Mouse (Mus musculus): ENCODE results near the gene Kctd14. TPM values are rescaled to one million over a fixed set of nuclear protein-coding genes. Genes with fewer than 3 reads are reported as not detected.
A peak's percentile ranks its signal among the peaks of the same experiment; 100 is the strongest.
"Not testable (repeated sequence)": the region's sequence is repeated elsewhere in the genome, so short reads cannot be mapped to it uniquely, and the experiment has no call there.

Gene Kctd14
- total RNA-seq (2015; ENCODE audit: low replicate concordance), result 39.8 and 45.4 TPM in 2 replicates
- total RNA-seq (2017; ENCODE audit: low replicate concordance), result 23.1 and 46.1 TPM in 2 replicates

DNA sequence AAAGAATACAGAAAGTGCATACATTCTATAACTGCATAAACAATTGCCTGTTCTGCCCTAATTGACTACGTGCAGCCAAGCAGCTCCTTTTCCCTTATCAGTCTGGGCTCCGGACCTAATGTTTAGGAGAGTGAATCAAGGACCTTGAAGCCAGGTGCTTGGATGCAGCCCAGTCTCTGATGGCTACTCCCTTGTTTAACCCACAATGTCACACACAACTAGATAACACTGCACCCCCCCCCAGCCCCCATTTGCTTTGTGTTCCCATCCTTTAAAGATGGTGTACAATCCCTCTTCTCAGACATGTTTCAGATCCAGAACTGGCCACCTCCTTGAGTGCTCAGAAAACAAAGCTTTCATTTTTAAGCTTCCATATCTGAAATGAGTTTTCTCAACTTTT lies at the start of gene Kctd14:
Kctd14 (plus strand) TSS at position 301 of the 400 bp plus-strand sequence.
- ATAC-seq (replicated peaks; ENCODE audit: low FRiP score, poor library complexity, severe bottlenecking), result not testable (repeated sequence)

DNA sequence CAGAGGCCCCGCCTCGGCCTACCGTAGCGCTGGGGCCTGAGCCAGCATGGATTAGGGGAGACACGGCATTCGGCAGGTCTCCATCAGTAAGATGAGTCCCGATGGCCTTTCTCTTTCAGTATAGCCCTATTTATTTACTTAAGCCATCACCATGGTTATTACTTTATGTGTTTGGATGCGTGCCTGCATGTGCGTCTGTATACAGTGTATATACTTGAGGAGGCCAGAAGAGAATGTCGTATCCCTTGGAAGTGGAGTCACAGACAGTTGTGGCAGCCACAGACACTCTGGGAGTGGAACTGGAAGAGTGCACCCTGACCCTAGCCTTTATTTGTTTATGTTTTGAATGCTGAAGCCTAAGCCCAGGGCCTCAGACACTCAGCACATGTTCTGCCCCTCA lies 44.0 kb upstream of the Kctd14 start:
- no peak for ATAC-seq (replicated peaks; ENCODE audit: low FRiP score, poor library complexity, severe bottlenecking)

DNA sequence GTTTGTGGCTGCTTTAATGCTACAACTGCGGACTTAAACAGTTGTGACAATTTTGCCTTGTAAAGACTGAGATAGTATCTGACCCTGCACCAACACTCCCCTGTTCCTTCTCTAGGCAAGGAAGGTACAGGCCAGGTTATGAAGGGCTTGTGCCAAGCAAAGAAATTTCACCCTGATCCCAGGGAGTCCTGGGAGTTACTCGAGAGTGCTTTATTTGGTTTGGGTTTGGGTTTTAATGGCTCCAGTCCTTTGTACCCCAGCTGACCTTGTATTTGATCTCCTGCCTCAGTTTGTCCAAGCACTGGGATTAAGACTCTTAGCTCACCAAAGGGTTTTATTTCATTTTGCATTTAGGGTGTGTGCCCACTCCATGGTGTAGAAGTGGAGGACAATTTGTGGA lies 40.0 kb upstream of the Kctd14 start:
- ATAC-seq (replicated peaks; ENCODE audit: low FRiP score, poor library complexity, severe bottlenecking), result no peak

DNA sequence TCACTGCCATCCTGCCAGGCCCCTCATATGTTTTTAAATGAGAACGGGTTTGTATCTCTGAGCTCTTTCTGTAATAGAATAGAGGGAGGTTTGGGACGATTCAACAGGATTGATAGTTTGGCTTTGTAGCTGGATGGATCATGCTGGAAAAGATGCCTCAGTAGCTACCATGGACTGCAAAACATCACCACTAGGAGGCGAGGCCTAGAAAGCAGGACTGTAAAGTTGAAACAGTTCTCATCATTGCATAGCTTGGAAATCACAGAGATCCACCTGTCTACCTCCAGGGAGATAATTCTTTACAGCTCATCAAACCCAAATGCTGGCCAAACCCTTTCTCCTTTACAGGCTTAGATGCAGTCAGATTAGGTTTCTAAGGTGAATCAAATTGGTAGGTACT lies 39.5 kb upstream of the Kctd14 start:
- no peak for ATAC-seq (replicated peaks; ENCODE audit: low FRiP score, poor library complexity, severe bottlenecking)

DNA sequence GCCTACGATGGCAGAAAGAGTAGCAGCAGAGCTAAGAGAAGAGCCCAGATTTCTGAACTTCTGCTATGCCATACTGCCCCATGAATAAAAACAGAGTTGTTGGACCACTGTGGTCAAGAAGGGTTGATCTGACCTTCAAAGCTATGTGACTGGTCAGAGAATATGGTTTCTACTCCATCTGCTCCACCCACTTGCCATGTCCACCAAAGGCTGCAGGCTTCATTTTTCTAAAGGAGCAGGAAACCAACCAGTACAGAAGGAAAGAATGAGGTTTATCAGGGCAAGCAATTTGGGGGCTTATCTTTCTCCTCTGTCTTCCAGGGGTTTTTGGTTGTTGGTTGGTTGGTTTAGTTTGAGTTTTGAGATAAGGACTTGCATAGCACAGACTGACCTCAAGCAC lies 37.1 kb upstream of the Kctd14 start:
- ATAC-seq (replicated peaks; ENCODE audit: low FRiP score, poor library complexity, severe bottlenecking), result no peak

DNA sequence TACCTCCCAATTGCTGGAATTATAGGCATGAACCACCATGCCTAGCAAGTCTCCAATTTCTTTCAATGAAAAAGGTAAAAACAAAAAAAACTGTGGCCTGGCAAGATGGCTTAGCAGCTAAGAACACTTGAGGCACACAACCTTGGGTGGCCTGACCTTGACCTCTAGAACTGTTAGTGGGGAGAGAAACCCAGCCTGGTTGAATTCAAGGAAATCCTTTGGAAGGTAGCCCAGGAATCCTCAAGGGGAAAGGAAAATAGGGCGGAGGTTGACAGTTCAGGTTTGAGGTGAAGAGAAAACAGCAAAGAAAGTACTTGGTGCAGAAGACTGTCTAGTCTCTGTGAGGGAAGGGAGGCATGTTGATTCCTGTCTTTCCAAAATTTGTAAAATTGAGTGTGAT lies 36.7 kb upstream of the Kctd14 start:
- ATAC-seq (replicated peaks; ENCODE audit: low FRiP score, poor library complexity, severe bottlenecking), result no peak

DNA sequence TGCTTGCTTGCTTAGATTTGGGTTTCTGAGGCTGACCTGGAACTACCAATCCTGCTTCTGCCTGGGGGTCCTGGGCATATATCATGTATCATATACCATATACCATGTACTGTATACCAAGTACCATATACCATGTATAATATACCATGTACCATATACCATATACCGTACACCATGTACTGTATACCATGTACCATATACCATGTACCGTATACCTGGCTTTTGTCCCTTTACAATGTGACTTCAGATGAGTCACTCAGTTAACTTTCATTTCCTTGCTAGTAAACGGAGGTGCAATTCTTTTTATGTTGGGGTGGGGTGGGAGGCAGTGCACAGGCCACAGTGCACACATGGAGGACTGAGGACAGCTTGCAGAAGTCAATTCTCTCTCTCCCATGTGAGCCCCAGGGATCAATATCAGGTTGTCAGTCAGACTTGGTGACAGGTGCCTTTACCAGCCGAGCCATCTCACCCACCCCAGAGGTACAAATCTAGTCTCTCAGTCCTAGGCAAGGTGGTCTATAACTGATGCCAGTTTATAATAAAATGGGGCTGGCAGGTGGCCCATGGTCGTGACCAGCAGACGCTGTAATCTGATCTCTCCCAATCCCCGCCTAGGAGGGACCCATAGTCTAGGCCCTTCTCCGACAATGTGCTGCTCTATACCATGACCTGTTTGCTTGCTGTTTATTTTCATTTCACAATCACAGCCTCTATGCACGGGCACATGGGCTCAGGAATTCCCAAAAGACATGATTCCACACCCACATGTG lies 36.0 kb upstream of the Kctd14 start:
- ATAC-seq (replicated peaks; ENCODE audit: low FRiP score, poor library complexity, severe bottlenecking), result no peak

DNA sequence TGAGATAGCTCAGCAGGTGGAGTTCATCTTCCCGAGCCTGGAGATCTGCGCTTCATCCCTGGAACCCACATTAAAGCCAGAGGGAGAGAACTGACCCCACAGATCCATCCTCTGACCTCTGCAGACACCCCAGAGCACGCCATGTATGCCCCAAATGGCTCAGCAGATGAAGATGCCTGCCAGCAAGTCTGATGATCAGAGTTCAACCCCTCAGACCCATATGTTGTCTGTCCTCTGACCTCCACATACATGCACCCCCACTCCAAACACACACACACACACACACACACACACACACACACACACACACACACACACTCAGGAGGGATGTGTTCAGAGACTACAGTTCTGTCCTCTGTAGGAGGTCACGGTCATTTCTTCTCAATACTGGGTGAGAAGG lies 34.6 kb upstream of the Kctd14 start:
- ATAC-seq (replicated peaks; ENCODE audit: low FRiP score, poor library complexity, severe bottlenecking), result no peak

DNA sequence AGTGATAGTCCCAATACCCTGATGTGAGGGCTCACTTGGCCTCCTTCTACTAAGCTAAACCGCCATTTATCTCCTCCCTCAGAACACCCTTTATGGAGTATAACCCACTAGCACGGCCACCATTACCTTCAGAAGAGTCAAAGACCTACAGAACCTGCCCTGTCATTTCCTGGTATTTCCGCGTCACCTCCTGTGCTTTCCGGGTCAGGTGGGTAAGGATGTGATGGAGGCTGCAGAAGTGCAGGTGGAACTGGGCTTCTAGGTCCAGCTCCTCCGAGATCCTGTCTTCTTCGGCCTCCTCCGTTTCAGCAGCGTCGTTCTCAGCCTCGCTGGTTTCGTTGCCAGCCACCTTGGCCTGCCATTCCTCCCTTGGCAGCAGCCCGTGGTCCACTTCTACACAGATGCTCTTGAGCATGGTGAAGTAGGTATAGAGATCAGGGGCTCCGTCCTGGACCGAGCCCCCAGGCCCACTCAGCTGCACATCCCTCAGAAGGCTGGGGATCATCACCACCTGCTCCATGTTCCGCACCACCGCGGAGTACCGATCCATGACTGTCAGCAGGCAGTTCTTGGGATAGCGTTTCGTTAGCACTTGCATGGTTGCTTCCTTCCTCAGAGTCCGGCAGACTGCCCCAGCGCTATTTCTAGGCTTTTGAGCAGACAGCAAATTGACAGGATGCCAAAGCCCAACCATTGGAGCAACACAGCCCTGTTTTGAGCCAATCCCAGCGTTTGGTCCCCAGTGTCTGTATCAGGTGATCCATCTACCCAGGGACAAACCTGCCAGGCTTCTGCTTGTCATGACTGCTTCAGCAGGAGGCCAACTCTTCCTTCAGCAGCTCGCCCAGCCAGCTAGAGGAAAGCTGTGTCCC lies 34.0 kb upstream of the Kctd14 start, which contains the start of gene Thrsp:
Thrsp (minus strand) TSS at position 825 of the 872 bp plus-strand sequence.
- no peak for ATAC-seq (replicated peaks; ENCODE audit: low FRiP score, poor library complexity, severe bottlenecking)

DNA sequence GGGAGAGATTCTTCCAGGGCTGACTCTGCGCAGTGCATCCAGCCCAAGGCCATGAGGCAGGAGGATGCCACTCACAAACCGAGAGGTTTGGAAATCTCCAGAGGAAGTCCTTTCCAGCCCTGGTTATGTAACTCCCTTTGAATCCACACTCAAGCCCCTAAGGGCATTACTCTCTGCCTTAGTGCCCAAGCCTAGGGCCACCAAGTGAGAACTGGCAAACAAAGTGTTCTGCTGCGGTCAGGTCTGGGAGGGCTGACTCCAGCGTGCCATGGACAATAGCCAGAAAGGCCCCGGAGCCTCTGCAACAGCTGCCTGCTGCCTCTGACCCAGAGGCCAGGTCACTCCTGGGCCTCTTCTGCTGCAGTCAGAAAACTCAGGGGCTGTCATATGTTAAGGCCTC lies 32.4 kb upstream of the Kctd14 start:
- ATAC-seq (replicated peaks; ENCODE audit: low FRiP score, poor library complexity, severe bottlenecking), result no peak

DNA sequence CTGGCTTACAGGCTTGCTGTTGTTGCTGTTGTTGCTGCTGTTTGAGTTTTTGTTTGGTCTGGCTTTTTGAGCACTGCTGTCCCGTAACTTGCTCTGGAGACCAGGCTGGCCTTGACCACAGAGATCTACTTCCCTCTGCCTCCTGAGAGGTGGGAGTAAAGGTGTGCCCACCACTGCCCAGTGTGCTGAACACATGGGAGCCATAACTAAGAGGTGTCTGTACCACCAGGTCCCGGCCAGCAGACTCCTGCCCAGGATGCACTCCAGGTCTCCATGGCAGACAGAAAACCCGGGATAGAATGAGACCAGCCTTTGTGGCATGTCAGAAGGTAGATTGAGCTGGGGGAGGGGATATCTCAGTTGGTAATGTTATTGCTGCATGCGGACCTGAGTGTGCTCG lies 32.0 kb upstream of the Kctd14 start:
- no peak for ATAC-seq (replicated peaks; ENCODE audit: low FRiP score, poor library complexity, severe bottlenecking)

DNA sequence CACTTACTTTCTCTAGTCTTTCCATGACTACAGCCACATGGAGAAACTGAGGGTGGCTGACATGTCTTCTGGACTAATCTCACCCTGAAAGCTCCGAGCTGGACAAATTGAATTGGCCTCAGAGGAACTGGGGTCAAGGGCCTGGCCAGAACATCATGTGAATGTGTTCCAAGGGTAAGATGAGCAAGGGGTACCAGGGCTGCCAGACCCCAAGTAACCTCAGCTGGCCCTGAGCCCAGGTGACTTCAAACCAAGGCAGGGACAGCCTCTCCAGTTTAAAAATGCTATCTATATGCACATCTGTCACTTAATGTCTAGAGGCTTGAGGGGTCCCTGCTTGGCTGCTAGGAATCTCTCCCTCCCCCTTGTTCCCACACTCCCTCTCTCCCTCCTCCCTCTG lies 30.7 kb upstream of the Kctd14 start:
- ATAC-seq (replicated peaks; ENCODE audit: low FRiP score, poor library complexity, severe bottlenecking), result no peak

DNA sequence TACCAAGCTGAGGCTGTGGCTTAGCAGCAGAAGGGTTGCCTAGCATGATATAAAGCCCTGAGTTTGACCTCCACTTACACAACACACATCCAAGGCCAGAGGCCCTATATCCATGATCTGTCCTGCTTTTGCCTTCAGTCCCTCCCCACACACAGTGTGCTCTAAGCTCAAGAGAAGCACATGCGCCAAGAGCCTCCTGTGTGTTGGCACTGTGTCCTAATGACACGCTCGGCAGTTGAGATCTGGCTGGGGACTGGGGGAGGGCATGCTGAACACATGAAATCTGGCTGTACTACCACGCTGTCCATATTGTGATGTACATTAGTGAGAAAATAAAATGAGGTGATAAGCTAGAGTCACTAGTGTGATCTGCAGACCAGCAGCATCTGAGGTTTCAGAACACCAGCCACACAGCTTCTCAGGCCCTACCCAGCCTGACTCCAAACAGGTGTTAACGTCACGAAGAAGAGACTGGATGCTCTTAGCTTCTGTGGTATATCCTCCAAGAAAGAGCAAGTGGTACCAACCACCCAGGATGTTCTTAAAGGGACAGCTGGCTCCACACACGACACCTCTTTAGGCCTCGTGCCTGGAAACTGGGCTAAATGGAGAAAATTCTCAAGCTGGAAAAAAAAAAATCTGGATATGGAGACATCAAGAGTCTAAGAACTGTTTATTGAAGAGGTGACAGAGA lies 30.0 kb upstream of the Kctd14 start:
- no peak for ATAC-seq (replicated peaks; ENCODE audit: low FRiP score, poor library complexity, severe bottlenecking)

DNA sequence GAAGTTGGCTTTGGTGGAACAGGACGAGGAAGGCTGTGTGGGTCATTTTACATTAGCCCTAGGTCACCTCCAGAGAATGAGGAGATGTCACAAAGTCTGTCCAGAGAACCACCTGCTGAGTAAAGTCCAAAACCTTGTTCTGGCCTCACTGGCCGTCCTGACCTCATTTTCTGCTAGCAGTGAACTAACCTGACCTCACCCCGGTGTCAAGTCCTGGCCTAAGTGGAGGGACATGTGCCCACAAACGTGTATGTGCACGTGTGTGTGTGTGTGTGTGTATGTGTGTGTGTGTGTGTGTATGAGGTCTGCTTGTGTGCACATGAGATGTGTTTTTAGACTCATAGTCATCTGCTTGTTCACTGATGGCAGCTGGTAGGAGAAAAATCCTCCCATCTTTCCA lies 27.4 kb upstream of the Kctd14 start:
- ATAC-seq (replicated peaks; ENCODE audit: low FRiP score, poor library complexity, severe bottlenecking), result no peak

DNA sequence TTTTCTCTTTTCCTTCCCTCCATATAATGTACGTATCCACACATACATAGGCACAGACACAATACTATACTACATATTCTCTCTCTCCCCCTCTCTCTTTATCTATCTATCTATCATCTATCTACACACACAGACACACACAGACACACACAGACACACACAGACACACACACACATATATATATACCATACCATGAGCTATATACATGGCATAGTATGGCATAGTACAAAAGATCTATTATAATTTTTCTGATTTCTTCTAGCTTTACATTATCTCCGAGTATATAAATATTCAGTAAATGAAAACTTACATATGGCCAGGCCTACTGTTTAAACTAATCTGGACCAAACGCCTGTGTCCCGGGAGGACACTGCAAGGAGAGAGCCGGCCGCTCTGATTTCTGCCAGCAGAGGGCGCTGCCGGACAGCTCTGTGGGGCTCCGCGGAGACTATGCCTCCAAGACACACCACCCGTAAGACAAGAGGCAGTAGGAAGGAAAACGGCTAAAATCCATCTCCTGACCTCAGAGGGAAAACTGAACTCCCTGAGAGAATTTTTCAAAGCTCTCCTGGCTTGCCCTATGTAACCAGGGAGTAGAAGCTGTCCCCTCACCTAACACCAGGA lies 26.4 kb upstream of the Kctd14 start:
- ATAC-seq (replicated peaks; ENCODE audit: low FRiP score, poor library complexity, severe bottlenecking), result peak; percentile 92

DNA sequence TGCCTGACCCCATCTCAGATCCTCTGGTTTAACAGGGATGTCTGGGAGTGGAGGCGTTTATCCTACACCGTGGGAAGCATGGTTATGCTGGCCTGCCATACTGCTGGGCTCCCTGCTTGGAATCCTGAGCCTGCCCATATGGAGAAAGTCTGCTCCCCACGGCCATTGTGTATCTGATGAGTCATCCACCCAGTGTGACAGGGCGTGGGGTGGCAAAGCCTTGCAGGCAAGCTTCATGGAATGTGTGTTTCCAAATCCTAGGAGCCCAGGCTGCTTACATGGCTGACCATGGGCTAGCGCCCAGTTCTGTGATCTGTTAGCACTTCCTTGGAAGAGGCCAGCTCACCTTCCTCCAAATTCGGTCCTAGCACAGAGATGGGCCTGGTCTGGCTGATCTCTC lies 24.6 kb upstream of the Kctd14 start:
- no peak for ATAC-seq (replicated peaks; ENCODE audit: low FRiP score, poor library complexity, severe bottlenecking)

DNA sequence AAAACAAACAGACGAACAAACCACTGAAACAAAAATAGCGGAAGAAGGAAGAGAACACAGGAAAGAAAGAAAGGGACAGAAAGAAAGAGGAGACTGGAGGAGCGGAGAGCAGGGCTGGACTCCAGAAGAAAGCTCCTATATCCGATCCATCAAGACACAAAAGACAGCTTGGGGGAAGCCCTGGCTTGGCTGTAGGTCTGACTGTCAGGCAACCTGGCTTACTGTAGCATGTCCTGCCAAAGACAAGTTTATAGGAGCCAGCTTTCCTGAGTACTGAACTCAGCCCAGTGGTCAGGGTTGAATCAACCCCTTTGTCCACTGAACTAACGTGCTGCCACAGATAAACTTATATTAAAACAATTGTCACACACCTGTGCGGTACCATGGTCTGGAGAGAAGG lies 23.8 kb upstream of the Kctd14 start:
- no peak for ATAC-seq (replicated peaks; ENCODE audit: low FRiP score, poor library complexity, severe bottlenecking)

DNA sequence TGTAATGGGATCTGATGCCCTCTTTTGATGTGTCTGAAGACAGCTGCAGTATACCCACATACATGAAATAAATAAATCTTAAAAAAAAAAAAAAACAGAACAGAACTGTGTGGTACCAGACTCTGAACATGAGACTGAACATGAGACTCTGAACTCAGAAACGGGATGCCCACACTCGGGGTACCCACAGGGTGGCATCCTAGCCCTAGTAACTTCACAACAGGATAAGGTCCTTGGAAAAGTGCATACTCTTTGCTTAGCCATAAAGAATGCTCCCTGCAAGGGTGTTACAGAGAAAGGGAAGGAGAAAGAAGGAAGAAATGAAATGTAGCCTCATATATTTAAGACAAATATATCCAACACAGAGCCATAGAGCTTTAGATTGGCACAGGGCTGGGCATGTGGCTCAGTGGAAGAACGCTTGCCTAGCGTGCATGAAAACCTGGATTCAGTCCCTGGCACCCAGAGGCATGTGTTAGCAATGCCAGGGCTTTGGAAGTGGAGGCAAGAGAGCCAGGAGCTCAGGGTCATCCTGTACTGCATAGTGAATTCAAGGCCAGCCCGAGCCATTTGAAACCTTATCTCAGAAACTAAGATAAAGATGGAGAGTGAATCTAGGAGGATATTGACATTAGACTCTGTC lies 23.2 kb upstream of the Kctd14 start:
- no peak for ATAC-seq (replicated peaks; ENCODE audit: low FRiP score, poor library complexity, severe bottlenecking)

DNA sequence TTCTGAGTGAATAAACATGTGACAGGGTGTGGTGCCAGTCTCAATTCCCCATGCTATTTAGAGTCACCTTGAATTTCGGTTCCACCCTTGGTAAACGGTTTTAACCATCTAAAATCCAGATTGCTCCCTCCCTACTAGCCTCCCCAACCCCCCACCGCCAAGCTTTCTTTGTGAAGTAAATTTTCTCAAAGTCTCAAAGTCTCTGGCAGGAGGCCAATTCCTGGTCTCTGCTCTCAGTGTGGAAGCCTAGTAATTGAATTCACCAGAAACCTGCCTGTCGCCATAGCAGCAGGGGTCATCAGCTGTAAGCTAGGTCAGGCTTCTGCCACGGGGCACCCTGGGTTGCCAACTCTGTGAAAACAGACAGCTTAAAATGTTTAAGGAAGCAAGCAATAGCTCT lies 21.4 kb upstream of the Kctd14 start:
- ATAC-seq (replicated peaks; ENCODE audit: low FRiP score, poor library complexity, severe bottlenecking), result no peak

Data from erythroid progenitor cell, adult 5-6 weeks (primary cell).